Mouse (Mus musculus) liver, embryonic 14.5 days (tissue): Measurements from ENCODE around the gene Fars2.

Source experiments
- CTCF ChIP-seq: IDR thresholded peaks from 2 replicates; pipeline ENCODE4 v1.5.1; 2016; ENCODE audit warnings: antibody characterized with exemption, low read depth, control low read depth
- EP300 ChIP-seq: IDR thresholded peaks from 2 replicates; pipeline ENCODE4 v1.6.1; 2016; ENCODE audit warnings: antibody characterized with exemption, low read depth

DNA sequence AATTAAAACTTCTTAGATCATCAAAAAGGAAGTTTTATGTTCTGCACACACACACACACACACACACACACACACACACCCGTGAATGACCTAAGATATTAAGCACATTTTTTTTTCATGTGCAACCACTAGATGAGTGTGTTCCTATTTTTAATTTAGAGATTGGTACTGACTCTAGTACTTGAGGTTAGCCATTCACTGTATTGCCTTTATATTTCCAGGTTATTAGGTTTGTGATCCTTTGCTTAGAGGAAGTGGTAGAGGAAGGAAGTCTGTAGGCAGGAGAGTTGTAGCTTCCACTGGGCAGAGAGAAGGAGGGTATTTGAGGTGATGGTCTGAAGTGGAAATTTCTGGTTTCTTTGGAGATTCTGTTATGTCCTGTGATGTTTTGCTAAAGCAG, 28.4 kb downstream of the Fars2 start:
- TF ChIP-seq CTCF (no peak), EP300 (no peak)
